Mouse (Mus musculus) bone marrow macrophage, adult 2 months (primary cell): ENCODE measurements around the gene Ttn.

Source experiments
- CTCF ChIP-seq: IDR thresholded peaks from 2 replicates; pipeline ENCODE4 v1.5.1; 2012; ENCODE audit warnings: low read depth, mild to moderate bottlenecking, low read length, moderate library complexity
- POLR2A ChIP-seq: IDR thresholded peaks from 2 replicates; pipeline ENCODE4 v1.6.1; 2012; ENCODE audit warnings: mild to moderate bottlenecking, low read depth, low read length, borderline replicate concordance

DNA sequence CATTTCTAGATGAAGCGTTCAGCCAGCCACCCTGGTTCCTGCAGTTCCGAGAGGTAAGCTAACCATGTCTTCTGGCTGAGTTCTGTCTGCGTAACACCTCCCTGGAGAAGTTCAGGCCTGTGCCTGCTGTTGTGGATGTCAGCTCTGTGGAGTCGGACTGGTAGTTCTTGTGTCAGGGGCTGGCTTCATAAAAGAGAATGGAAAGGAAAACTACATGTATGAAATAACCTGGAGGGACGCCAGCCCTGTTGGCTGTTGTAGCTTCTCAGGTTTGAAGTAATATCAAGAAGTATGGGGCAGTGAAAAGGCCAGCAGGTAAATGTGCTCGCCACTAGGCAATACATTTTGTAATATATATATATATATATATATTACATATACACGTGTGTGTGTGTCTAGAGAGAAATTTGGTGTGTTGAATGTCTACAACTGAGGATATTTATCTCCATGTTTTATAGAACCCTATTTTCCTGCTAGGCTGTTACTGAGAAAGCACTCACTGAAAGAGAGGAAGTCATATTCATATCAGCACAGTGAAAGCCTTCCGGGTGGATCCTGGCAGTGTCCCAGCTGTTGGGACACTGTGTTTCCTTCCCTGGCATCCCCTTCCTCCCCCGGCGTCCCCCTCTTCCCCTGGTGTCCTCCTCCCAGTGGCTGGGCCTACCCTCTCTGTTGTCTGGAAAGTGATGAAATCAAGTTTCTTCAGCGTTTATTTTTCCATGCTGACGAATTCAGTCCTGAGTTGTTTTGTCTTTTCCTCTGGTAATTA is 291.7 kb downstream of the Ttn start:
- no peak for TF ChIP-seq CTCF
- TF ChIP-seq POLR2A: no peak
